Mouse (Mus musculus): ENCODE measurements around the gene Grin1. TPM values are rescaled to one million over a fixed set of nuclear protein-coding genes. Genes with fewer than 3 reads are reported as not detected.

Gene Grin1
- polyA plus RNA-seq, 1 experiment, result 286 TPM

DNA sequence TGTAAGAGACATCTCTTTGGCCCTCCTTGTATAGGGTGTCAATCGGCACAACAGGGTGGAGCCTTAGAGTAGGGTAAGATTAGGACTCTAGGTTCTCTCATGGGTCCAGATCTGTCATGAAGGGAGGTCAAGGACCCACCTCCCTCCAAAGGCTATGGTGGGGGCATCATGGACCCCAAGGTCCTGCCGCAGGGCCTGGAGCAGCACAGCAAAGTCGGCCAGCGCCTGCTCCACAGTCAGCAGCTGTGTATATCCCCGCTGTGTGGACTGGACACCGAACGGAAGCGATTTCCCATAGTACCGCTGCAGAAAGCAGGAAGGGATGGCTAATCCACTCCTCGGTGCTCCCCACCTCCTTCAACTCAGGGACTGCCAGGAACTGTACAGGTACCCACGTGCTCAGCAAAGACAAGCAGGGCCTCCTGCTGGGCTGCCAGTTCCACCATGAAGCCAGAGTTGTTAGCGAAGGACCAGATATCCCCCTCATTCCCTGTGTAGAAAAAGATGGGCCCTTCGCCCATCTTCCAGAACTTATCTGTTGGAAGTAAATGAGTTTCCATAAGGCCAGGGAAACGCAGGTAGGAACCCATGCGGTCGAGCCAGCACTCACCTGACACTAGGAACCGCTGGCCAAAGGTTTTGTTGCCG lies 36.6 kb upstream of the Grin1 start:
- TF ChIP-seq CTCF (IDR thresholded peaks at IDR 0.05; ENCODE audit: insufficient read depth, low read depth, low read length) (no peak), POLR2A (IDR thresholded peaks at IDR 0.05; ENCODE audit: insufficient read depth, low read depth, low read length) (no peak)
- H3K4me3 ChIP-seq (ENCODE audit: insufficient read depth, low read depth, low read length), result peak overlapping the region; percentile 50
- H3K4me1 ChIP-seq (ENCODE audit: control insufficient read depth, insufficient read depth, low read length), result peaks cover 23% of the 10 kb centered on the region
- no peak overlapping the region for H3K27ac ChIP-seq (ENCODE audit: insufficient read depth, low read depth, low read length)
- 38% methylated on average over 18 of the region's 18 CpGs for WGBS

- 84% methylated on average over 6 of the region's 6 CpGs for WGBS
- Histone ChIP-seq H3K27ac (ENCODE audit: insufficient read depth, low read depth, low read length) (no peak overlapping the region), H3K4me1 (ENCODE audit: control insufficient read depth, insufficient read depth, low read length) (peaks cover 23% of the 10 kb centered on the region), H3K4me3 (ENCODE audit: insufficient read depth, low read depth, low read length) (no peak overlapping the region)
- TF ChIP-seq CTCF (IDR thresholded peaks at IDR 0.05; ENCODE audit: insufficient read depth, low read depth, low read length) (no peak), POLR2A (IDR thresholded peaks at IDR 0.05; ENCODE audit: insufficient read depth, low read depth, low read length) (no peak)
These were observed 35.2 kb upstream of the Grin1 start for GRCm38 (mm10) chr2:25354211-25354610.

DNA sequence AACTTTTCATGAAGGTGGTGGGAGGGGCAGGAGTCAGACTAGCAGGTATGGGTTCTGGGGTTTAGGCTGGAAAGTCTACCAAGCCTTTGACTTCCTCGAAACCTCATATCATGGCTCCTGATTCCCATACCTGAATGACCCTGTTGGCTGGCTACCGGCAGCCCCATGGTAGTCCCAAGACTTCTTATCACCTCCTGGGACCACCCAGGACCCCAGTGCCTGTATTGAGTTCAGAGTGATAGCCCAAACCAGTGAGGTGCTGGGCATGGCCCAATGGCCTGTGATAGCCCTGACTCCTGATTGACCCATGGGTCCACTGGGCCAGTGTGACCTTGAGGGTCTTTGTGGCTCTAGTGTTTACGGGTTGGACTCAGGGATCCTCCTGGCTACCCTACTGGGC lies 31.7 kb upstream of the Grin1 start:
- TF ChIP-seq CTCF (IDR thresholded peaks at IDR 0.05; ENCODE audit: insufficient read depth, low read depth, low read length), result no peak
- no peak for TF ChIP-seq POLR2A (IDR thresholded peaks at IDR 0.05; ENCODE audit: insufficient read depth, low read depth, low read length)
- no peak overlapping the region for H3K4me3 ChIP-seq (ENCODE audit: insufficient read depth, low read depth, low read length)
- peaks cover 14% of the 10 kb centered on the region for H3K4me1 ChIP-seq (ENCODE audit: control insufficient read depth, insufficient read depth, low read length)
- H3K27ac ChIP-seq (ENCODE audit: insufficient read depth, low read depth, low read length), result no peak overlapping the region
- WGBS, result 94% methylated on average over 3 of the region's 3 CpGs

DNA sequence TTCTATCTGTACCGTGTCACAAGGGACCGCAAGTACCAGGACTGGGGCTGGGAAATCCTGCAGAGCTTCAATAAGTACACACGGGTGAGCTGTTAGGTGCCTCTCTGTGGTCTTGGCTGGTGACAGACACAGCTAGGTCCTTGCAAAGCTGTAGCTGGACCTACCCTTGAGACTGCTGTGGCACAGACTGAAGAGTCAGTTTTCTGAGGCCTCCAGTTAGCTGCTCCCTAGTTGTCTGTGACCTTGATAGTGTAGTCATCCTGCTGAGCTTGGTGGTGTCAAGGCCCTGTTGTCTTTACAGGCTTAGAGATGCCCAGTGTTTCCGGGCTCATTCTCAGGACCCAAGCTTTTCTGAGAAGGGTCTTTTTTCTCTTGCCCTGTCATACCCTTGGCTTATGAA lies 30.5 kb upstream of the Grin1 start:
- WGBS, result 93% methylated on average over 4 of the region's 4 CpGs
- TF ChIP-seq POLR2A (IDR thresholded peaks at IDR 0.05; ENCODE audit: insufficient read depth, low read depth, low read length), result no peak
- no peak for TF ChIP-seq CTCF (IDR thresholded peaks at IDR 0.05; ENCODE audit: insufficient read depth, low read depth, low read length)
- H3K4me3 ChIP-seq (ENCODE audit: insufficient read depth, low read depth, low read length), result no peak overlapping the region
- H3K4me1 ChIP-seq (ENCODE audit: control insufficient read depth, insufficient read depth, low read length), result peaks cover 2% of the 10 kb centered on the region; the same call in 1 of the 2 replicates
- H3K27ac ChIP-seq (ENCODE audit: insufficient read depth, low read depth, low read length), result no peak overlapping the region

- no peak for TF ChIP-seq POLR2A (IDR thresholded peaks at IDR 0.05; ENCODE audit: insufficient read depth, low read depth, low read length)
- TF ChIP-seq CTCF (IDR thresholded peaks at IDR 0.05; ENCODE audit: insufficient read depth, low read depth, low read length), result no peak
- H3K27ac ChIP-seq (ENCODE audit: insufficient read depth, low read depth, low read length), result no peak overlapping the region
- H3K4me1 ChIP-seq (ENCODE audit: control insufficient read depth, insufficient read depth, low read length), result no peaks in the 10 kb centered on the region
- no peak overlapping the region for H3K4me3 ChIP-seq (ENCODE audit: insufficient read depth, low read depth, low read length)
- 83% methylated on average over 7 of the region's 7 CpGs for WGBS
These were observed 29.2 kb upstream of the Grin1 start for GRCm38 (mm10) chr2:25348162-25348561.

DNA sequence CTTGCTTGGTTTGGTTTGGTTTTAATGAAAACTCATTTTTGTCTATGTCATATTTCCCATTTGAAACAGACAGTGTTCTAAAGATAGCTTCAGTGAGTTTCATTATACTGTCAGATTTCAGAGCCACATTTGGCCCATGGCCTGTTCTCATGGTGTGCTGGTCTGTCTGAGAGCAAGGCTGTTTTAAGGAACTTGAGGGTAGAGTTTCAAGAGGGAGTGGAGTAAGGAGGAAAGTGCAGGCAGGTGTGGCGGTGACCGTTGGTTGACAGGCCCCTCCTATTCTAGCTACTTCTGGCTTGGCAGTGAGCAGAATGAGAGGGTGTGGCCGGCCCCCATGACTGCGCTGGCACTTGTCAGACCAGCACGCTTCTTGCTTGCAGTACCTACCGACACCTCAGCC lies 19.3 kb upstream of the Grin1 start:
- H3K4me3 ChIP-seq (ENCODE audit: insufficient read depth, low read depth, low read length), result no peak overlapping the region
- H3K4me1 ChIP-seq (ENCODE audit: control insufficient read depth, insufficient read depth, low read length), result no peaks in the 10 kb centered on the region
- WGBS, result 93% methylated on average over 6 of the region's 6 CpGs
- TF ChIP-seq CTCF (IDR thresholded peaks at IDR 0.05; ENCODE audit: insufficient read depth, low read depth, low read length), result no peak
- TF ChIP-seq POLR2A (IDR thresholded peaks at IDR 0.05; ENCODE audit: insufficient read depth, low read depth, low read length), result no peak
- no peak overlapping the region for H3K27ac ChIP-seq (ENCODE audit: insufficient read depth, low read depth, low read length)

- whole genome bisulfite sequencing, result 85% methylated on average over 2 of the region's 2 CpGs
These were observed 14.6 kb upstream of the Grin1 start for GRCm38 (mm10) chr2:25333569-25333968.

GRCm38 (mm10) chr2:25332286-25333160 lies 13.5 kb upstream of the Grin1 start, which contains the start of gene Man1b1:
Gene Man1b1 (plus strand): TSS chr2:25332338.
- TF ChIP-seq CTCF (IDR thresholded peaks at IDR 0.05; ENCODE audit: insufficient read depth, low read depth, low read length) (peak; percentile 30; the same call in 1 of the 2 replicates), POLR2A (IDR thresholded peaks at IDR 0.05; ENCODE audit: insufficient read depth, low read depth, low read length) (peak; percentile 85)
- Histone ChIP-seq H3K4me3 (ENCODE audit: insufficient read depth, low read depth, low read length) (peak within 1 kb of the TSS; percentile 87), H3K27ac (ENCODE audit: insufficient read depth, low read depth, low read length) (peak within 1 kb of the TSS; percentile 83), H3K4me1 (ENCODE audit: control insufficient read depth, insufficient read depth, low read length) (peaks cover 3% of the 10 kb centered on the region; the same call in 1 of the 2 replicates)
- WGBS, result under 1% methylated on average over 78 of the region's 78 CpGs

More at GRCm38 (mm10) chr2:25333569-25333968, 14.6 kb upstream of the Grin1 start:
- no peak overlapping the region for H3K27ac ChIP-seq (ENCODE audit: insufficient read depth, low read depth, low read length)
- TF ChIP-seq POLR2A (IDR thresholded peaks at IDR 0.05; ENCODE audit: insufficient read depth, low read depth, low read length) (no peak), CTCF (IDR thresholded peaks at IDR 0.05; ENCODE audit: insufficient read depth, low read depth, low read length) (no peak)
- H3K4me1 ChIP-seq (ENCODE audit: control insufficient read depth, insufficient read depth, low read length), result peaks cover 3% of the 10 kb centered on the region; the same call in 1 of the 2 replicates
- no peak overlapping the region for H3K4me3 ChIP-seq (ENCODE audit: insufficient read depth, low read depth, low read length)

- H3K27ac ChIP-seq (ENCODE audit: insufficient read depth, low read depth, low read length), result no peak overlapping the region
- TF ChIP-seq CTCF (IDR thresholded peaks at IDR 0.05; ENCODE audit: insufficient read depth, low read depth, low read length), result no peak
- TF ChIP-seq POLR2A (IDR thresholded peaks at IDR 0.05; ENCODE audit: insufficient read depth, low read depth, low read length), result no peak
- H3K4me3 ChIP-seq (ENCODE audit: insufficient read depth, low read depth, low read length), result peak overlapping the region; percentile 87
- H3K4me1 ChIP-seq (ENCODE audit: control insufficient read depth, insufficient read depth, low read length), result peaks cover 3% of the 10 kb centered on the region; the same call in 1 of the 2 replicates
- 60% methylated on average over 9 of the region's 9 CpGs for WGBS
These were observed 12.5 kb upstream of the Grin1 start for GRCm38 (mm10) chr2:25331470-25331869.

Measured in olfactory bulb, adult 2 months (tissue).